Mouse (Mus musculus): Measurements from ENCODE around the gene Akr7a5. TPM values are rescaled to one million over a fixed set of nuclear protein-coding genes. Genes with fewer than 3 reads are reported as not detected.

Gene Akr7a5
- polyA plus RNA-seq, 1 experiment = 22.0 TPM

DNA sequence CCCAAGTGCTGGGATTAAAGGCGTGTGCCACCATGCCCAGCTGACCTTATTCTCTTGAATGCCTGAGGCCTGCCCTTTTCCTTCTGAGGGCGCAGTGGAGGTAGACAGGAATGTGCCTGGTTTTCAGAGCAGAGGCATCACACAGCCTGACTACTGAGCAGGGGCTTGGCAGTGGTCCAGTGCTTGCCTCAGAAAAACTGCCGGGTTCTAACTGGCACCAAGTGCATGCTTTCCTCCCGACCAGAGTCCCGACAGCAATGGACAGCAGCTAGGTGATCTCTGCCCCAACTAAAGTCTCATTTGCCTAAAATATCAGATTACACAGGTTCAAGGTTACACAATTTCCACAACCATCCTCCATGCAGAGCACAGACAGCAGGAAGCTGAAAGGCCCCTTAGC is 33.2 kb downstream of the Akr7a5 start:
- TF ChIP-seq POLR2A (IDR thresholded peaks at IDR 0.05; ENCODE audit: low read depth, low read length) = no peak
- TF ChIP-seq CTCF (IDR thresholded peaks at IDR 0.05; ENCODE audit: extremely low read depth, insufficient read depth, insufficient read length, insufficient replicate concordance) = no peak
- H3K4me1 ChIP-seq (ENCODE audit: control insufficient read depth, insufficient read depth, insufficient read length) = no peaks in the 10 kb centered on the region
- H3K27me3 ChIP-seq (ENCODE audit: control insufficient read depth, insufficient read depth, low read length) = no peaks in the 10 kb centered on the region
- no peak overlapping the region for H3K27ac ChIP-seq (ENCODE audit: insufficient read depth, low read length)
- no peak for DNase-seq (ENCODE audit: low read depth in 1 of 2, low spot score in 2 of 2)
- peaks cover 13% of the 10 kb centered on the region for H3K36me3 ChIP-seq (ENCODE audit: control insufficient read depth, insufficient read depth, low read length)
- no peak overlapping the region for H3K4me3 ChIP-seq (ENCODE audit: extremely low read depth, insufficient read depth, insufficient read length)
- WGBS = 63% methylated on average over 5 of the region's 5 CpGs

DNA sequence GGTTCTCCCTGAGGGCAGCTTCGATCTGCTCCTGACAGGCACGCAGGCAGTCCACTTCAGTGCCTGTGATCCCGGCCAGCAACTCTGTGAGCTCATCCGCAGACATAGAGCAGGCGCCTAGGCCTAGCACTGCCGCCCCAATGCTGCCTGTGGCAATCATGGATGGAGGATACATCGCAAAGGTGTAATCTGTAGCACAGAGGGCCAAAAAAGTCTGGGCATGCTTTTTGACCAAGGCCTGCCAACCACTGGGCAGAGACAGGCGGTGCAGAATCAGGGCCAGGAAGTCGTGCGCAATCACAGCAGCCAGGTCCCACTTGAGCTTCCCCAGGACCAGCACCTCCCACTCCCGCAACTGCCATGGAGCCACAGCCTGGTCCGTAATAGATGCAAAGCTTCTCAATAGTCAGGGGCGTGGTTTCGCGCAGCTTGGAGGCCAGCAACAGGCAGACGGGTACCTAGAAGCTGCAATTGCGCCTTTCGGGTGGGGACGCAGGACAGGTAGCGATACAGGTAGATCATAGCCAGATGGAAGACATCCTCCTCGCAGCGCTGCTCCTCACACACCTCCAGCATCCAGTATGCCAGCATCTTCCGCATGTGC is 35.0 kb downstream of the Akr7a5 start:
- Histone ChIP-seq H3K4me3 (ENCODE audit: extremely low read depth, insufficient read depth, insufficient read length) (no peak overlapping the region), H3K4me1 (ENCODE audit: control insufficient read depth, insufficient read depth, insufficient read length) (no peaks in the 10 kb centered on the region), H3K27ac (ENCODE audit: insufficient read depth, low read length) (no peak overlapping the region), H3K36me3 (ENCODE audit: control insufficient read depth, insufficient read depth, low read length) (peaks cover 18% of the 10 kb centered on the region), H3K27me3 (ENCODE audit: control insufficient read depth, insufficient read depth, low read length) (no peaks in the 10 kb centered on the region)
- TF ChIP-seq POLR2A (IDR thresholded peaks at IDR 0.05; ENCODE audit: low read depth, low read length) (no peak), CTCF (IDR thresholded peaks at IDR 0.05; ENCODE audit: extremely low read depth, insufficient read depth, insufficient read length, insufficient replicate concordance) (no peak)
- 92% methylated on average over 23 of the region's 23 CpGs for WGBS
- no peak for DNase-seq (ENCODE audit: low read depth in 1 of 2, low spot score in 2 of 2)

GRCm38 (mm10) chr4:139351931-139352711 is 41.6 kb downstream of the Akr7a5 start, which contains the start of the genes Mrto4, Emc1 and Ubr4:
Gene Mrto4 (minus strand): TSS chr4:139352576.
Gene Emc1 (plus strand): TSS chr4:139352587.
Gene Ubr4 (plus strand): TSS chr4:139352609.
- TF ChIP-seq POLR2A (IDR thresholded peaks at IDR 0.05; ENCODE audit: low read depth, low read length) (peak; percentile 60; the same call in 1 of the 2 replicates), CTCF (IDR thresholded peaks at IDR 0.05; ENCODE audit: extremely low read depth, insufficient read depth, insufficient read length, insufficient replicate concordance) (no peak)
- Histone ChIP-seq H3K27me3 (ENCODE audit: control insufficient read depth, insufficient read depth, low read length) (no peaks in the 10 kb centered on the region), H3K4me3 (ENCODE audit: extremely low read depth, insufficient read depth, insufficient read length) (peak within 1 kb of the TSS; percentile 98), H3K36me3 (ENCODE audit: control insufficient read depth, insufficient read depth, low read length) (peaks cover 20% of the 10 kb centered on the region), H3K27ac (ENCODE audit: insufficient read depth, low read length) (peak within 1 kb of the TSS; percentile 99), H3K4me1 (ENCODE audit: control insufficient read depth, insufficient read depth, insufficient read length) (peaks cover 12% of the 10 kb centered on the region; the same call in 1 of the 2 replicates)
- WGBS = under 1% methylated on average over 64 of the region's 64 CpGs
- DNase-seq (ENCODE audit: low read depth in 1 of 2, low spot score in 2 of 2) = peak; percentile 60 to 78

DNA sequence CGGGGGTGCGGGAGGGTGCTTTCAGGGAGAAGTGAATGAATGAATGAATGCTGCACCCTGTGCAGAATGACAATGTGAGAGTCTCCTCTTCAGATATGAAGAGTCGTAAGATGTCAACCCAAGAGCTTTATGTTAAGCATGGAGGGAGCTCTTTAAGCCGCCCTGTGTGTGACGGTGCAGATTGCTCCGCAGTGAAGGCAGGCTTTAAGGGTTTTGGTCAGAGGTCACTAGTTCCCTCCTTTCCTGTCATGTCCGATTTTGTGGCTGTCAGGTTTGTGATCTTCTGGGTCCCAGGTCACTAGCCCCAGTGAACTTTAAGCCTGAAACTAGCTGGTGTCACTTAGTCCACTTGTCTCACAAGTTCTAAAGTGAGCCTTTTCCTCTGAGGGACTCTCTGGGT is 42.3 kb downstream of the Akr7a5 start:
- Histone ChIP-seq H3K4me1 (ENCODE audit: control insufficient read depth, insufficient read depth, insufficient read length) (peaks cover 12% of the 10 kb centered on the region; the same call in 1 of the 2 replicates), H3K27ac (ENCODE audit: insufficient read depth, low read length) (peak overlapping the region; percentile 99; the same call in 1 of the 2 replicates), H3K27me3 (ENCODE audit: control insufficient read depth, insufficient read depth, low read length) (no peaks in the 10 kb centered on the region), H3K36me3 (ENCODE audit: control insufficient read depth, insufficient read depth, low read length) (peaks cover 19% of the 10 kb centered on the region), H3K4me3 (ENCODE audit: extremely low read depth, insufficient read depth, insufficient read length) (peak overlapping the region; percentile 98)
- no peak for DNase-seq (ENCODE audit: low read depth in 1 of 2, low spot score in 2 of 2)
- TF ChIP-seq CTCF (IDR thresholded peaks at IDR 0.05; ENCODE audit: extremely low read depth, insufficient read depth, insufficient read length, insufficient replicate concordance) (no peak), POLR2A (IDR thresholded peaks at IDR 0.05; ENCODE audit: low read depth, low read length) (no peak)
- 1% methylated on average over 7 of the region's 7 CpGs for WGBS

DNA sequence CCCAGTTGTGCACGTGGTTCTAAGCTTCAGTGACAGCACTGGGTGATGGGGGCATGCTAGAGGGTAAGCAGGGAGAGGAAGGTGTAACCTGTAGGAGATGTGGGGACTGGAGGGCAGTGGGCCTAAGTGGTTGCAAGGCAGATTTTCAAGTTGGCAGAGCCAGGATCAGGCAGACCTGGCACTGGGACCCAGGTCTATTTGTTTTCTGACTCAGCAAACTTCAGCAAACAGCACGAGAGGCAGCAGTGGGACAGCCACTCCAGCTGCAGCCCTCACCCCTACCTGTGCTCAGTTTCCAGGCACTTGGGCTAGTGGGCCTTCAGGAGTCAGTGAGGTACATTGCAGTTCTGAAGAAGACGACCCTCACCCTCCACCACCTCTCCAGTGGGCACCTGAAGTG is 46.7 kb downstream of the Akr7a5 start:
- no peak overlapping the region for H3K4me3 ChIP-seq (ENCODE audit: extremely low read depth, insufficient read depth, insufficient read length)
- H3K36me3 ChIP-seq (ENCODE audit: control insufficient read depth, insufficient read depth, low read length) = peaks cover 39% of the 10 kb centered on the region
- no peak overlapping the region for H3K27ac ChIP-seq (ENCODE audit: insufficient read depth, low read length)
- peaks cover 4% of the 10 kb centered on the region; the same call in 1 of the 2 replicates for H3K4me1 ChIP-seq (ENCODE audit: control insufficient read depth, insufficient read depth, insufficient read length)
- TF ChIP-seq CTCF (IDR thresholded peaks at IDR 0.05; ENCODE audit: extremely low read depth, insufficient read depth, insufficient read length, insufficient replicate concordance) (no peak), POLR2A (IDR thresholded peaks at IDR 0.05; ENCODE audit: low read depth, low read length) (no peak)
- no peaks in the 10 kb centered on the region for H3K27me3 ChIP-seq (ENCODE audit: control insufficient read depth, insufficient read depth, low read length)
- DNase-seq (ENCODE audit: low read depth in 1 of 2, low spot score in 2 of 2) = no peak
- 96% methylated on average over 3 of the region's 3 CpGs for WGBS

GRCm38 (mm10) chr4:139360761-139361548 is 50.4 kb downstream of the Akr7a5 start:
- H3K27me3 ChIP-seq (ENCODE audit: control insufficient read depth, insufficient read depth, low read length) = no peaks in the 10 kb centered on the region
- DNase-seq (ENCODE audit: low read depth in 1 of 2, low spot score in 2 of 2) = no peak
- H3K4me3 ChIP-seq (ENCODE audit: extremely low read depth, insufficient read depth, insufficient read length) = no peak overlapping the region
- TF ChIP-seq CTCF (IDR thresholded peaks at IDR 0.05; ENCODE audit: extremely low read depth, insufficient read depth, insufficient read length, insufficient replicate concordance) (no peak), POLR2A (IDR thresholded peaks at IDR 0.05; ENCODE audit: low read depth, low read length) (no peak)
- 86% methylated on average over 11 of the region's 11 CpGs for WGBS
- no peak overlapping the region for H3K27ac ChIP-seq (ENCODE audit: insufficient read depth, low read length)
- peaks cover 56% of the 10 kb centered on the region for H3K36me3 ChIP-seq (ENCODE audit: control insufficient read depth, insufficient read depth, low read length)
- no peaks in the 10 kb centered on the region for H3K4me1 ChIP-seq (ENCODE audit: control insufficient read depth, insufficient read depth, insufficient read length)

All from spleen, adult 2 months (tissue).